Mouse (Mus musculus): ENCODE results near the gene Atg14.
"Not testable (repeated sequence)": the region's sequence is repeated elsewhere in the genome, so short reads cannot be mapped to it uniquely, and the experiment has no call there.

Gene Atg14

GRCm38 (mm10) chr14:47544286-47544685 is 26.2 kb downstream of the Atg14 start:
- no peak for DNase-seq (ENCODE audit: low spot score in 2 of 2)

DNA sequence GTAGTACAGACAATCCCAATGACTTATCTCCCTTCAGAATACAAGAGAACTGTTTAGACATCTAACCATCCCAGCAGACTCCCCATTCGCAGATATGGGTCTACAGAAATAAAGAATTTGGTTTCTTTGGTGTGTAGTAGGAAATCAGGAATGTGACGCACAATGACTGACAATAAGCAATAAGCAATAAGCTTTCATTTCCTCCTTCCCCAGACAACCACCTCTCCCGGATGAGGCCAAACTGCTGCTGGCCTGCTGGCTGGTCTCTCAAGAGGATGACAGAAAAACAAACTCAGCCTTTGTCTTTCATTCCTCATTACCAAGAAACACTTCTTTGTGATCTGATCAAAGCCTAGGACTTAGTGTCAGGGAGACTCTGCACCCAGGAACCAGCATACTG is 28.2 kb downstream of the Atg14 start:
- DNase-seq (ENCODE audit: low spot score in 2 of 2), result no peak

DNA sequence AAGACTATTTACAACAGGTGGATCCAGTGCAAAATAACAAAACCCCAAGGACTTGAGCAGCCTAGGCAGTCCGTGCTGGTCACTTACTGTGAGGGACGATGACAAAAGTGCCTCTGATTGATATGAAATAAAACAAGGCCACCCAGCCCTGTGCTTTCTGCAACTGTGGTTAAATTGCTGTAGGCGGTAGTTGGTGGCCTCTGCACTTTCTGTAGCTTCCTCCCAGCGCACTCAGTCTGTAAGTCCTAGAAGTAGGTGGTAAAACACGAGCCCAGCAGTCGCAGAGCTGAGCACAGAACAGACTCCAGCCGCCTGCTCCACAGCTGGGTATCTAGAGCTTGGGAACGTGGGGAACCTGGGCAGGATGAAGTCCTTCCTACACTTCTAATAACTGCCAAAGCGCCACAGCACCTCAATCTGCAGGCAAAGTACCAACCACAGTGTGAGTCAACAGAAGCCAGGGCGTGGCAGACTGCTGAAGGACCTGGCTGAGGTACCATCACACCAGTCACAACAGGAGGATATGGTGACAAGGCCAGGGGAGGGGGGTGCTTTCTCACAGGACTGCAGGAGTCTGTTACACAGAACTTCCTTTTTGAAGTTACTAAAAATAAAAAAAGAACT is 29.0 kb downstream of the Atg14 start:
- DNase-seq (ENCODE audit: low spot score in 2 of 2), result no peak

DNA sequence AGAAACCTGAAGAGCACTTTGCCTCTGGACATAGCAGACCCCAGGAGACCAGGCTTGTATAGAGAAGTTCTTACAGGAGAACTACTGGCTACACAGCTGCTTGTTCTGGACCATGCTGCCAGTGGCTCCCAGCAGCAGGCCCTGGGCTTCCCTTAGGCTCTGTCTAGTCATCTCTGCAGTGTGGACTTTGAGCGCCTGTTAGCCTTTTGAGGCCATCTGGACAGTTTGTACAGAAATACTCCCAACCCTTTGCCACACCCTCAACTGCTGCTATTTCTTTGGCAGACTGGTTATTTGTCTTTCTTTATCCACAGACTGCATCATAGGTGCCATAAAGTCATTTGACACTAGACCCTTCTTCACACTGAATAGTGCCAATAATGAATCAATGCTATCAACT is 35.4 kb downstream of the Atg14 start:
- no peak for DNase-seq (ENCODE audit: low spot score in 2 of 2)

DNA sequence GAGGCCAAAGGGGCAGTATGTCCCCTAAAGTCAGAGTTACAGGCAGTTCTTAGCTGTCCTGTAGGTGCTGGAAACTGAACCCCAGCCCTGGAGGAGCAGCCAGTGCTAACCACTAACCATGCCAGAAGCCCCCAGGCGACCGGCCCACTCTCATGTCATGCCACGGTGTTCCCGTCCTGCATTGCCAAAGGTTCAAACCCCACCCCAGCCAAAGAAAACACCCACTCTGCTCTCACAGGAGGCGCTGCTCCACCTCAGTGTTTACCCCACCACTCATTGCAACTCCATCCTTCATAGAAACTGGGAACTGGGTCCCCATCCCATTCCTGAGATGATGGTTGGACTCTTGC is 36.3 kb downstream of the Atg14 start:
- no peak for DNase-seq (ENCODE audit: low spot score in 2 of 2)

DNA sequence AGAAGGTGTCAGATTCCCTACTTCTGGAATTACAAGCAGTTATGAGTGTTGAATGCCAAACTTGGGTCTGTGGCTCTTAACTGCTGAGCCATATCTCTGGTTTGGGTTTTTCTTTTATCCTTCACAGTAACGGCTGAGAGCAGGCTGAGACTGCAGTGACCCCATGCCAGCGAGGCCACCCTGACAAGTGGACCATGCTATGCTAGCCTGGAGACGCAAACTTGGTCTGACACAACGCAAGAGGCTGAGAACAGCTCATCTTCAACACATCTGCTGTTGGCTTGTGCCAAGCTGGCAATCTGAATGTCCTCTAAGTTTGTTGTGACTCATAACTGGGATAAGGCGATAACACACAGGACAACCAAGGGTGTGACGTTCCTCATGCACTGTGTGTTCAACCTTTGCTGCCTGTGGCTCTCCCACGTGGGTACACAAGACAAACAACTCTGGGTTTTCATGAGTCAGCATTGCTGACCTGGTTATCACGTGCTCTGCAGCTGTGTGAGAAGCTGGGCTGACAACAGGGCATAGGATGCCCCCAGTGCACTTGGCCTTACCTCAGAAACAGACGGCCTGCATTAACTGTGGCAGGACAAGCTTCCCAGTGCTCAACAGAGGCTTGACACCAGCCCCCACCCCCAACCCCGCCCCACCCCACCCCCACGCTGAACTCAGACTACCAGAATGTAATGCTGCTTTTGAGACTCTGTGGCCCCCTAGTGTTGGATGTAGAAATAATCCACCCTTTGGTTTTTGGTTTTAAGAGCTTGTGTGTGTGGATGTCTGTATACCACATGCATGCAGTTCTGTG is 36.9 kb downstream of the Atg14 start:
- DNase-seq (ENCODE audit: low spot score in 2 of 2), result peak; percentile 64 to 80

DNA sequence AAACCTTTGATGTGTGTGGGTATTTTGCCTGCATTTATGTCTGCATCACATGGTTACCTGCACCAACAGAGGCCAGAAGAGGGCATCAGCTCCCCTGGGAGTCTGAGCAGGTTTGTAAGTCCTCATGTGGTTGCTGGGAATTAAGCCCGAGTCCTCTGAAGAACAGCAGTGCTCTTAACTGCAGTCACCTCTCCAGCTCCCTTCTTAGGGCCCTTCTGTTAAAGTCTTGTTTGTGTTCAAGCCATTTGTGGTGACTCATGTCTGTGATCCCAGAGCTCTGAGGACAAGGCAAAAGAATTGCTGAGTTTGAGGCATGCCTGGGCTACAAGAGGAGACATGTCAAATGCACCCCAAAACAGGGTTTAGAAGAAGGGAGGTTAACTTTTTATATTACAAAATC is 38.0 kb downstream of the Atg14 start:
- DNase-seq (ENCODE audit: low spot score in 2 of 2), result no peak

GRCm38 (mm10) chr14:47529592-47529991 is 40.9 kb downstream of the Atg14 start:
- DNase-seq (ENCODE audit: low spot score in 2 of 2), result not testable (repeated sequence)

DNA sequence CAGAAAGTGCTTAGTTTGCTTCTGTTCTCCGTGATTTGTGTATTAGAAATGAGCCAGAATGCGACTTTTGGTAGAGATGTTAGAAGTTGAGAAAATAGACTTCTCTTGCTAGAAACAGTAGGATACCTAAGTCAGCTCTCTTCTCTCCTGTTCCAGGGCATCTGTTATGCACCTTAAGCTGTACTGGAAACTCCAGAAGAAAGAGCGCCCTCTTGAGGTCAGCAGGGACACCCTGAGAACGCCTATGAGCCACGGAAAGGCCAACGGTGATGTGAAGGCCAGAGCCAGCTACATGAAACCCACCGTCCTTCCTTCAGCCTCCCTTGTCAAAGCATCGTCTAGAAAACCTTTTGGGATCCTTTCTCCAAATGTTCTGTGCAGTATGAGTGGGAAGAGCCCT is 41.4 kb downstream of the Atg14 start:
- DNase-seq (ENCODE audit: low spot score in 2 of 2), result peak; percentile 51 to 77

DNA sequence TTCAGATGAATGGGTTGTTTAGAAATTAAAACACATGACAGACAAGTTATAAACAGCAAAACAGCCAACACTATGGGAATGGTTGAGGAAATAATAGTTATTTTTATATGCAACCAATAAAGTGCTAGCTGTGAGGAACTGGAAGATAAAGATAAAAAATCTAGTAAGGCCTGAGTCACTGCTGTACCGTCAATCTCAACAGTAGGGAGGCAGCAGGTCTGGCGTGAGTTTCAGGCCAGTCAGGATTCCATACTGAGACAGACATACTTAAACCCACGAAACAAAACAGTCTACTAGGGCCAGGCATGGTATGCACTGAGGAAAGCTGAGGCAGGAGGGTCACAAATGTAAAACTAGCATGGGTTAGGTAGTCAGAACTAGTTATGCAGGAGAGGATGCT is 42.2 kb downstream of the Atg14 start:
- DNase-seq (ENCODE audit: low spot score in 2 of 2), result peak in 1 of 2 experiments; percentile 45

- DNase-seq (ENCODE audit: low spot score in 2 of 2), result no peak
These were observed 42.6 kb downstream of the Atg14 start for GRCm38 (mm10) chr14:47527833-47528232.

DNA sequence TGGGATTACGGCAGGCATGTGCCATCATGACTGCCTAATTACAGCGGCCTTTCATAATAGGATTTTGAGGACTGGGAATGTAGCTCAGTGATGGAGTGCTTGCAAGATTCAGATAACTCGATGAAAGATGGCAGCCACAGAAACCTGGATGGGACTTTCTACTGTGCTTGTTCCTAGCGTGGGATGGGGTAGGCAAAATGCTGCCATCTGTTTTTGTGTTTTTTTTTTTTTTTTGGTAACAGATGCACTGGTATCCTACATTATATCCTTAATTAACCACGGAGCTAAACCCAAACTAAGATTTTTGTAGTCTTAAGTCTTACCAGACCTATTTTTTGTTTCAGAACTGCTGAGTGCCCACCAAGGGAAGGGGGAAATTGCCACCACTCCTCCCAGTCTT is 44.6 kb downstream of the Atg14 start:
- DNase-seq (ENCODE audit: low spot score in 2 of 2), result no peak

DNA sequence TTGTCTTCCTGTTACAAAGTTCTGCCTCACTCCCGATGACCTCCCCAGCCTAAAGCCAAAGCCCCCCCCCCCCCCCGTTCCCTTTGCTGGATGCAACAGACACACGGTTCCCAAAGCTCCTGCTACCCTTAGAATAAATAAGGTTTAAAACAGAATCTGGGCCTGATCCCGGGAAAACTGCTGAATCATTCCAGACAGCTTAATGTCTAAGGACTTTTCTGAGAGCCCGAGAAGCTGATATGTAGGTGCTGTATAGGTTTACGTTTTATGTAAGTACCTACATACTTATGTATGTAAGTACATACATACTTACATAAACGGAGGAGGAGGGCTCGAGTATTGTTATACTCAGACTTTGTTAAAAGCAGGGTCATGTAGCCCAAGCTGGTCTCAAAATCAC is 45.1 kb downstream of the Atg14 start:
- no peak for DNase-seq (ENCODE audit: low spot score in 2 of 2)

- peak; percentile 21 to 65 for DNase-seq (ENCODE audit: low spot score in 2 of 2)
These were observed 48.1 kb downstream of the Atg14 start for GRCm38 (mm10) chr14:47522301-47522700.

GRCm38 (mm10) chr14:47521609-47522008 is 48.8 kb downstream of the Atg14 start:
- DNase-seq (ENCODE audit: low spot score in 2 of 2), result no peak

DNA sequence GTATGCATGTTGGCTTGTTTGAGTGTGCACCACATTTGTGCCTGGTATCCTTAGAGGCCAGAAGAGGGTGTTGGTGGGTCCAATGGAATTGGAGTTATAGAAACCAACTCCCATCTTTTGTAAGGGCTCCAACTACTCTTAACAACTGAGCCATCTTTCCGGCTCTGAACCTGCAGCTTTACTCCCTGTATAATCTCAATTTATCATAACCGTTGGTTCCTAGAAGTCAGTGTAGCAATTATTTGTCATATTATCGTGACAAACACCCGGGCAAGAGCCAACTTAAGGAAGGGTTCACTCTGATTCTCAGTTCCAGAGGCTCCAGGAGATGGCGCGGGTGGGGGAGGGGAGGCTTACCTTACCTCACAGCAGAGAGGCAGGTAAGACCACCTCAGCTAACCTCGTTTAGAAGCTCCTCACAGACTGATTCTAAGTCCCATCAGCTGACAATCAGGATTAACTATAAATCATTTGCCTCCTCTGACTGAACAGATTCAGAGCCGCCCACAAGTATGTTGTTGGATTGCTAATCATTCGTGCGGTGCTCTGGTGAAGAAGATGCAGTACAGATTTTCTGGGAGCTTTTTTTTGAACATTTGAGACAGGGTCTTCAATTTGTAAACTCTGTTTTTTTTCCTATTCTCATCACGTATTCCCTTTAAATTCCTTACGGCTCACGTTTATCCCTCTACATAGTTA is 49.5 kb downstream of the Atg14 start:
- no peak for DNase-seq (ENCODE audit: low spot score in 2 of 2)

DNA sequence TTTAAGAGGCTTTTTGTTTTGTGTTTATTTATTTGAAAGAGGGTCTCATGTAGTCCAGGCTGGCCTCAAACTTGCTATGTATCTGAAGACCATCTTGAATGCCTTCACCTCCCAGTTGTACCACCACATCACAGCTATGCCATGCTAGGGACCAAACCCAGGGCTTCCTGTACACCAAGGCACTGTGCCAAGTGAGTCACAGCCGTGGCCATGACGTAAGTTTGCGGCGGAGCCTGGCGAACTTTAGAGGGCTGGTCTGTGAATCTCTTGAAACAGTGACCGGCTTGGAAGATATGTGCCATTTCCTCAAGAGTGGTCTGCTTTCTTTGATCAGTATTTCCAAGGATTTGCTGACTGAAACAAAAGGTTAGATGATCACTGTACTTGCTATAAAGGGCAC is 51.8 kb downstream of the Atg14 start:
- DNase-seq (ENCODE audit: low spot score in 2 of 2), result no peak

- DNase-seq (ENCODE audit: low spot score in 2 of 2), result no peak
These were observed 53.7 kb downstream of the Atg14 start for GRCm38 (mm10) chr14:47516755-47517154.

GRCm38 (mm10) chr14:47515636-47516035 is 54.8 kb downstream of the Atg14 start:
- DNase-seq (ENCODE audit: low spot score in 2 of 2), result peak in 1 of 2 experiments; percentile 53

- peak in 1 of 2 experiments; percentile 39 for DNase-seq (ENCODE audit: low spot score in 2 of 2)
These were observed 55.5 kb downstream of the Atg14 start for GRCm38 (mm10) chr14:47514816-47515453.

DNA sequence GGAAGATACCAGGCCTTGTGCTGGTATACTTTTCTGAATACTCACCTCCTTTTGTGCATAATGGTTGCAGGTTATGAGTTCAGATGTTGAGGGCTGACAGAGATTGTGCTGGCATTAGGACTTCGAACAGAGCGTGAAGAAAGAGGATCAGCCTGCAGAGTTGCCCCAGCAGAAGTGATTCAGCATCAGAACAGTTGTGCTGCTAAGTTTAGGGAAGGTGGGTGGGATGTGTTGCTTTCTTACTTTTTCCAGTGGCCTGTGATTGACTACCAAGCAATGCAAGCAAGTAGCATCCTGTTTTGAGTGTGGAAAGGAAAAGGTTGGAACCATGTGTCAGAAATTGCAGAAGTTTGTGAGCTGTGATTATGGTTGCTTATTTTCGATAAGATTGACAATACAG is 56.8 kb downstream of the Atg14 start:
- no peak for DNase-seq (ENCODE audit: low spot score in 2 of 2)

GRCm38 (mm10) chr14:47510244-47510643 is 60.2 kb downstream of the Atg14 start:
- no peak for DNase-seq (ENCODE audit: low spot score in 2 of 2)
